Mouse (Mus musculus): ENCODE results near the gene Cldn11. TPM values are rescaled to one million over a fixed set of nuclear protein-coding genes. Genes with fewer than 3 reads are reported as not detected.
"Not testable (repeated sequence)": the region's sequence is repeated elsewhere in the genome, so short reads cannot be mapped to it uniquely, and the experiment has no call there.

Gene Cldn11
- polyA plus RNA-seq, 1 experiment: 0.85 TPM

DNA sequence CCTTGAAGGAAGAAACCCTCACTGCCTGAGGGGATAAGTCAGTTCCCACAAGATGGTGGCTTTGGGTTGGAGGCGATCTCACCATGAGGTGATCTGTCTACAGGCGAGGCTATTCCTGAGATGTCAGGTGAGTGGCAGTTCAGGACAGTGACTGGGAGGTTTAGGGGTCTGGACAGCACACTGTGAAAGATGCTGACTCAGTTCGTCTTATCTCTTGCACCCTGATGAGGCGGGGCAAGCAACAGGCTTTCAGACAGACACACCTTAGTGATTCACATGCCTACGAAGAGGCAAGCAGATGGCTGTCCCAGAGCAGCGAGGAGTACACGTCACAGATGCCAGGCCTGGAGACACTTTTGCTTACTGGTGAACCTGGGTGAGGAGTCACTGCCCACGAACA, 15.5 kb upstream of the Cldn11 start:
- H3K36me3 ChIP-seq (ENCODE audit: control insufficient read depth, insufficient read depth, low read length, poor library complexity, severe bottlenecking): no peaks in the 10 kb centered on the region
- TF ChIP-seq CTCF (IDR thresholded peaks at IDR 0.05; ENCODE audit: low read depth, low read length): no peak
- no peak for TF ChIP-seq POLR2A (IDR thresholded peaks at IDR 0.05; ENCODE audit: insufficient read depth, low read length)
- TF ChIP-seq EP300 (IDR thresholded peaks at IDR 0.05; ENCODE audit: insufficient read depth, low read depth, low read length): no peak

DNA sequence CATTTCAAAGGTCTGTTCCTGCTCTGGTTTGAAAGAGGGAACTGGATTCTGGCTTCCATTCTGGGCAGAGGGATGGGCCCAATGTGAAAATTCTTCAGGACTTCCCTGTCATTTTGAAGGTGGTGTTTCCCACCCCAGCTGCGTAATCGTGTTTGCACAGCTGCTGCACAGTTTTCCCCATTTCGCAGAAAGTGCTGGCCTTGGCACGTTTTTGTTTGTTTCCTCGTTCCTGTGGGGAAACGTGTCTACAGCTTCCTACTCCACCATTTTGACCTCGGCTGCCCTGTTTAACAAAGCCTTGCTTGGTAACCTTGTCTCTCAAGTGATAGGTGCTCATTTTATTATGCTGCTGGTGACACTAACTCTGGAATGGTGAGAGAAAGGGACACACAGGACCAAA, 15.0 kb upstream of the Cldn11 start:
- H3K27me3 ChIP-seq (ENCODE audit: control insufficient read depth, insufficient read depth, low read length, poor library complexity, severe bottlenecking): no peaks in the 10 kb centered on the region
- TF ChIP-seq CTCF (IDR thresholded peaks at IDR 0.05; ENCODE audit: low read depth, low read length): no peak
- no peak for TF ChIP-seq EP300 (IDR thresholded peaks at IDR 0.05; ENCODE audit: insufficient read depth, low read depth, low read length)
- no peak for TF ChIP-seq POLR2A (IDR thresholded peaks at IDR 0.05; ENCODE audit: insufficient read depth, low read length)
- H3K9me3 ChIP-seq (replicated peaks; ENCODE audit: control insufficient read depth, insufficient read depth, low read length, poor library complexity, severe bottlenecking): no peaks in the 10 kb centered on the region
- no peaks in the 10 kb centered on the region for H3K4me1 ChIP-seq (ENCODE audit: control insufficient read depth, insufficient read depth, low read length)
- no peak overlapping the region for H3K4me3 ChIP-seq (ENCODE audit: low read depth, low read length)
- no peaks in the 10 kb centered on the region for H3K36me3 ChIP-seq (ENCODE audit: control insufficient read depth, insufficient read depth, low read length, poor library complexity, severe bottlenecking)
- H3K27ac ChIP-seq (ENCODE audit: insufficient read depth, low read length): no peak overlapping the region
- no peak overlapping the region for H3K9ac ChIP-seq (ENCODE audit: low read depth, poor library complexity, severe bottlenecking)

More for the DNA sequence above, 15.5 kb upstream of the Cldn11 start:
- Histone ChIP-seq H3K9me3 (replicated peaks; ENCODE audit: control insufficient read depth, insufficient read depth, low read length, poor library complexity, severe bottlenecking) (no peaks in the 10 kb centered on the region), H3K4me3 (ENCODE audit: low read depth, low read length) (no peak overlapping the region), H3K4me1 (ENCODE audit: control insufficient read depth, insufficient read depth, low read length) (no peaks in the 10 kb centered on the region), H3K27me3 (ENCODE audit: control insufficient read depth, insufficient read depth, low read length, poor library complexity, severe bottlenecking) (no peaks in the 10 kb centered on the region), H3K27ac (ENCODE audit: insufficient read depth, low read length) (no peak overlapping the region), H3K9ac (ENCODE audit: low read depth, poor library complexity, severe bottlenecking) (no peak overlapping the region)

DNA sequence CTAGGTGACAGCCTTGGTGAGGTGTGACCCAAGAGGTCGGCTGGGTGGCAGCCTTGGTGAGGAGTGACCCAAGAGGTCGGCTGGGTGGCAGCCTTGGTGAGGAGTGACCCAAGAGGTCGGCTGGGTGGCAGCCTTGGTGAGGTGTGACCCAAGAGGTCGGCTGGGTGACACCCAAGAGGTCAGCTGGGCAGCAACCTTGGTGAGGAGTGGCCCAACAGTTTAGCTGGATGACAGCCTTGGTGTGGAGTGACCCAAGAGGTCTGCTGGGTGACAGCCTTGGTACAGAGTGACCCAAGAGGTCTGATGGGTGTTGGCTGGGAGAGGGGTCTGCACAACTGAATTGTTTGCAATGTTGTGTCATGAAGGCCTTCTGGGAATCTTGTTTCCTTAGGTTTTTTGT, 13.1 kb upstream of the Cldn11 start:
- H3K27me3 ChIP-seq (ENCODE audit: control insufficient read depth, insufficient read depth, low read length, poor library complexity, severe bottlenecking); H3K27ac ChIP-seq (ENCODE audit: insufficient read depth, low read length); H3K4me1 ChIP-seq (ENCODE audit: control insufficient read depth, insufficient read depth, low read length); H3K36me3 ChIP-seq (ENCODE audit: control insufficient read depth, insufficient read depth, low read length, poor library complexity, severe bottlenecking); H3K9me3 ChIP-seq (replicated peaks; ENCODE audit: control insufficient read depth, insufficient read depth, low read length, poor library complexity, severe bottlenecking); H3K9ac ChIP-seq (ENCODE audit: low read depth, poor library complexity, severe bottlenecking); H3K4me3 ChIP-seq (ENCODE audit: low read depth, low read length): not testable (repeated sequence)

DNA sequence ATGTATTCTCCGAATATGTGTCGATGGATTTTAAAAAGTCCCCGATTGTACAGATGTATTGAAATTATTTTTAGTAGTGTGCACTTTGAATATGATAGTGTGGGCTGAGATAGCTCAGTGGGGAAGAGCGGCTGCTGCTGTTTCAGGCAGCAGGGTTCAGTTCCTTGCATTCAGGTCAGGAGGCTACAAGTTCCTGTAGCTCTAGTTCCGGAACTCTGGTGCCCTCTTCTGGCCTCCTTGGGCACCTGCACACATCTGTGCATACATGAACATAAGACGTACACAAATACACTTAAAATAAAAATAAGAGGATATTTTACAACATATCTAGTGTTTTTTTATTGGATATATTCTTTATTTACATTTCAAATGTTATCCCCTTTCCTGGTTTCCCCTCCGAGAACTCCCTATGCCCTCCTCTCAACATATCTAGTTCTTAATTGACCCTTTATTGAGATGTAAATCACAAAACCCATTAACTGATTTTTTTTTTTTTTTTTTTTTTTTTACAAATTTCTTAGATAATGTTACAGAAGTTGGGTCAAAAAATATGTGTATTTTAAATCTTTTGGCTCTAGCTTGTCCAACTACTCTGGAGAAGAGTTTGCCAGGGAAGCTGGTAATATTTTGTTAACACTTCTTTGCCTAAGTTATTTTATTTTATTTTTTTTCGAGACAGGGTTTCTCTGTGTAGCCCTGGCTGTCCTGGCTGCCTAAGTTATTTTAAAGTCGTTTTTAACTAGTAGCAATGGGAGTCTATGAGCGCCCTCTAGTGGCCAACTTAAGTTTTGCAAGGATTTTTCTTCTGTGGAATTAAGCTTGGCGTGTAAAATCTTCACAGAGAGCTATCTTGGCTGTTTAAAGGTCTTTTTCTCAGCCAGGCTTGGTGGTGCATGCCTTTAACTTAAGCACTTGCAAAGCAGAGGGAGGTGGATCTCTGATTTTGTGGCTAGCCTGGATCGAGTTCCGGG, 11.0 kb upstream of the Cldn11 start:
- no peaks in the 10 kb centered on the region for H3K4me1 ChIP-seq (ENCODE audit: control insufficient read depth, insufficient read depth, low read length)
- H3K27ac ChIP-seq (ENCODE audit: insufficient read depth, low read length): no peak overlapping the region
- no peak overlapping the region for H3K4me3 ChIP-seq (ENCODE audit: low read depth, low read length)
- H3K36me3 ChIP-seq (ENCODE audit: control insufficient read depth, insufficient read depth, low read length, poor library complexity, severe bottlenecking): no peaks in the 10 kb centered on the region
- no peaks in the 10 kb centered on the region for H3K27me3 ChIP-seq (ENCODE audit: control insufficient read depth, insufficient read depth, low read length, poor library complexity, severe bottlenecking)
- no peaks in the 10 kb centered on the region for H3K9me3 ChIP-seq (replicated peaks; ENCODE audit: control insufficient read depth, insufficient read depth, low read length, poor library complexity, severe bottlenecking)
- H3K9ac ChIP-seq (ENCODE audit: low read depth, poor library complexity, severe bottlenecking): no peak overlapping the region
- peak; percentile 82 for TF ChIP-seq CTCF (IDR thresholded peaks at IDR 0.05; ENCODE audit: low read depth, low read length)
- no peak for TF ChIP-seq EP300 (IDR thresholded peaks at IDR 0.05; ENCODE audit: insufficient read depth, low read depth, low read length)
- TF ChIP-seq POLR2A (IDR thresholded peaks at IDR 0.05; ENCODE audit: insufficient read depth, low read length): no peak

DNA sequence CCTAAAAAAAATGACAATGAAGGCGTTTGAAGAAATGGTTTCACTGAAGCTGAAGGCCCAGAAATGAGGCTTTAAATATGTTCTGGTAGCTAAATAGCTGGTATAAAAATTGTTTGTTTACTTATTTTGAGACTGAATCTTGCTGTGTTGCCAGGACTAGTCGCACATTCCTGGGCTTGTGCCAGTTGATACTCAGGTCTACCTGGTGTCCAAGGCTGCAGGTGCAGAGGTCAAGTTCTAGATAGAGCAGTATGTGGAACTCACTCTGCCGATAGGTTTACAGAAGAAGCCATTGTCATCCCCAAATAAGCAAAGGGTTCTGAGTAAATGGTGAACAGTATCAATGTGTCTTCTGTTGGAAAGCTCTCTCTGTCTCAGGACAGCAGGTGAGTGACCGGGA, 8.1 kb upstream of the Cldn11 start:
- Histone ChIP-seq H3K27me3 (ENCODE audit: control insufficient read depth, insufficient read depth, low read length, poor library complexity, severe bottlenecking) (no peaks in the 10 kb centered on the region), H3K9ac (ENCODE audit: low read depth, poor library complexity, severe bottlenecking) (no peak overlapping the region), H3K4me3 (ENCODE audit: low read depth, low read length) (no peak overlapping the region), H3K4me1 (ENCODE audit: control insufficient read depth, insufficient read depth, low read length) (no peaks in the 10 kb centered on the region), H3K9me3 (replicated peaks; ENCODE audit: control insufficient read depth, insufficient read depth, low read length, poor library complexity, severe bottlenecking) (no peaks in the 10 kb centered on the region), H3K27ac (ENCODE audit: insufficient read depth, low read length) (no peak overlapping the region), H3K36me3 (ENCODE audit: control insufficient read depth, insufficient read depth, low read length, poor library complexity, severe bottlenecking) (no peaks in the 10 kb centered on the region)
- no peak for TF ChIP-seq CTCF (IDR thresholded peaks at IDR 0.05; ENCODE audit: low read depth, low read length)
- no peak for TF ChIP-seq POLR2A (IDR thresholded peaks at IDR 0.05; ENCODE audit: insufficient read depth, low read length)
- no peak for TF ChIP-seq EP300 (IDR thresholded peaks at IDR 0.05; ENCODE audit: insufficient read depth, low read depth, low read length)

DNA sequence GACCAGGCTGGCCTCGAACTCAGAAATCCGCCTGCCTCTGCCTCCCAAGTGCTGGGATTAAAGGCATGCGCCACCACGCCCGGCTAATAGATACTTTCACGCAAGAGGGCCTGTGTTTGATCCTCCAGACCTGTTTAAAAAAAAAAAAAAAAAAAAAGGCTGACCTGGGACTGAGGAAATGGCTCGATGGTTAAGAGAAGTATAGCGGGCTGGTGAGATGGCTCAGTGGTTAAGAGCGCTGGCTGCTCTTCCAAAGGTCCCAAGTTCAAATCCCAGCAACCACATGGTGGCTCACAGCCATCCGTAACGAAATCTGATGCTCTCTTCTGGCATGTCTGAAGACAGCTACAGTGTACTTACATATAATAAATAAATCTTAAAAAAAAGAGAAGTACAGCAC, 4.5 kb upstream of the Cldn11 start:
- not testable (repeated sequence) for H3K27ac ChIP-seq (ENCODE audit: insufficient read depth, low read length); H3K4me1 ChIP-seq (ENCODE audit: control insufficient read depth, insufficient read depth, low read length); H3K9me3 ChIP-seq (replicated peaks; ENCODE audit: control insufficient read depth, insufficient read depth, low read length, poor library complexity, severe bottlenecking); H3K27me3 ChIP-seq (ENCODE audit: control insufficient read depth, insufficient read depth, low read length, poor library complexity, severe bottlenecking); H3K4me3 ChIP-seq (ENCODE audit: low read depth, low read length); H3K9ac ChIP-seq (ENCODE audit: low read depth, poor library complexity, severe bottlenecking); H3K36me3 ChIP-seq (ENCODE audit: control insufficient read depth, insufficient read depth, low read length, poor library complexity, severe bottlenecking)
